Mouse (Mus musculus): Measurements from ENCODE around the gene Gap43. TPM values are rescaled to one million over a fixed set of nuclear protein-coding genes. Genes with fewer than 3 reads are reported as not detected.

Gap43 gene
- polyA plus RNA-seq, 1 experiment: not detected

GRCm38 (mm10) chr16:42338987-42339386 lies 1.5 kb downstream of the Gap43 start:
- H3K4me1 ChIP-seq (ENCODE audit: control insufficient read depth, insufficient read depth, low read length): no peaks in the 10 kb centered on the region
- TF ChIP-seq CTCF (IDR thresholded peaks at IDR 0.05; ENCODE audit: low read depth, low read length) (no peak), POLR2A (IDR thresholded peaks at IDR 0.05; ENCODE audit: borderline replicate concordance, low read depth, low read length) (no peak)
- H3K4me3 ChIP-seq (ENCODE audit: insufficient read depth, low read length): no peak overlapping the region
- no peak overlapping the region for H3K27ac ChIP-seq (ENCODE audit: insufficient read depth, low read depth, low read length)

- H3K4me1 ChIP-seq (ENCODE audit: control insufficient read depth, insufficient read depth, low read length): no peaks in the 10 kb centered on the region
- H3K27ac ChIP-seq (ENCODE audit: insufficient read depth, low read depth, low read length): no peak overlapping the region
- TF ChIP-seq POLR2A (IDR thresholded peaks at IDR 0.05; ENCODE audit: borderline replicate concordance, low read depth, low read length) (no peak), CTCF (IDR thresholded peaks at IDR 0.05; ENCODE audit: low read depth, low read length) (no peak)
- no peak overlapping the region for H3K4me3 ChIP-seq (ENCODE audit: insufficient read depth, low read length)
Measured at GRCm38 (mm10) chr16:42338342-42338741, 2.1 kb downstream of the Gap43 start.

- no peak overlapping the region for H3K4me3 ChIP-seq (ENCODE audit: insufficient read depth, low read length)
- TF ChIP-seq POLR2A (IDR thresholded peaks at IDR 0.05; ENCODE audit: borderline replicate concordance, low read depth, low read length) (no peak), CTCF (IDR thresholded peaks at IDR 0.05; ENCODE audit: low read depth, low read length) (no peak)
- no peak overlapping the region for H3K27ac ChIP-seq (ENCODE audit: insufficient read depth, low read depth, low read length)
- no peaks in the 10 kb centered on the region for H3K4me1 ChIP-seq (ENCODE audit: control insufficient read depth, insufficient read depth, low read length)
Measured at GRCm38 (mm10) chr16:42337663-42338062, 2.8 kb downstream of the Gap43 start.

GRCm38 (mm10) chr16:42336610-42337009 lies 3.8 kb downstream of the Gap43 start:
- Histone ChIP-seq H3K4me1 (ENCODE audit: control insufficient read depth, insufficient read depth, low read length) (no peaks in the 10 kb centered on the region), H3K4me3 (ENCODE audit: insufficient read depth, low read length) (no peak overlapping the region), H3K27ac (ENCODE audit: insufficient read depth, low read depth, low read length) (no peak overlapping the region)
- no peak for TF ChIP-seq POLR2A (IDR thresholded peaks at IDR 0.05; ENCODE audit: borderline replicate concordance, low read depth, low read length)
- TF ChIP-seq CTCF (IDR thresholded peaks at IDR 0.05; ENCODE audit: low read depth, low read length): no peak

- TF ChIP-seq POLR2A (IDR thresholded peaks at IDR 0.05; ENCODE audit: borderline replicate concordance, low read depth, low read length): no peak
- no peak for TF ChIP-seq CTCF (IDR thresholded peaks at IDR 0.05; ENCODE audit: low read depth, low read length)
- H3K4me1 ChIP-seq (ENCODE audit: control insufficient read depth, insufficient read depth, low read length): no peaks in the 10 kb centered on the region
- no peak overlapping the region for H3K4me3 ChIP-seq (ENCODE audit: insufficient read depth, low read length)
- H3K27ac ChIP-seq (ENCODE audit: insufficient read depth, low read depth, low read length): no peak overlapping the region
Measured at GRCm38 (mm10) chr16:42332321-42332720, 8.1 kb downstream of the Gap43 start.

GRCm38 (mm10) chr16:42326191-42326590 lies 14.3 kb downstream of the Gap43 start:
- Histone ChIP-seq H3K27ac (ENCODE audit: insufficient read depth, low read depth, low read length) (no peak overlapping the region), H3K4me1 (ENCODE audit: control insufficient read depth, insufficient read depth, low read length) (no peaks in the 10 kb centered on the region), H3K4me3 (ENCODE audit: insufficient read depth, low read length) (no peak overlapping the region)
- TF ChIP-seq POLR2A (IDR thresholded peaks at IDR 0.05; ENCODE audit: borderline replicate concordance, low read depth, low read length): no peak

GRCm38 (mm10) chr16:42325536-42325935 lies 14.9 kb downstream of the Gap43 start:
- no peak overlapping the region for H3K4me3 ChIP-seq (ENCODE audit: insufficient read depth, low read length)
- TF ChIP-seq CTCF (IDR thresholded peaks at IDR 0.05; ENCODE audit: low read depth, low read length) (no peak), POLR2A (IDR thresholded peaks at IDR 0.05; ENCODE audit: borderline replicate concordance, low read depth, low read length) (no peak)
- H3K27ac ChIP-seq (ENCODE audit: insufficient read depth, low read depth, low read length): no peak overlapping the region
- H3K4me1 ChIP-seq (ENCODE audit: control insufficient read depth, insufficient read depth, low read length): no peaks in the 10 kb centered on the region

- no peaks in the 10 kb centered on the region for H3K4me1 ChIP-seq (ENCODE audit: control insufficient read depth, insufficient read depth, low read length)
- H3K4me3 ChIP-seq (ENCODE audit: insufficient read depth, low read length): no peak overlapping the region
- TF ChIP-seq CTCF (IDR thresholded peaks at IDR 0.05; ENCODE audit: low read depth, low read length) (no peak), POLR2A (IDR thresholded peaks at IDR 0.05; ENCODE audit: borderline replicate concordance, low read depth, low read length) (no peak)
- no peak overlapping the region for H3K27ac ChIP-seq (ENCODE audit: insufficient read depth, low read depth, low read length)
Measured at GRCm38 (mm10) chr16:42319831-42320230, 20.6 kb downstream of the Gap43 start.

GRCm38 (mm10) chr16:42319365-42319764 lies 21.1 kb downstream of the Gap43 start:
- no peak overlapping the region for H3K27ac ChIP-seq (ENCODE audit: insufficient read depth, low read depth, low read length)
- H3K4me1 ChIP-seq (ENCODE audit: control insufficient read depth, insufficient read depth, low read length): no peaks in the 10 kb centered on the region
- TF ChIP-seq CTCF (IDR thresholded peaks at IDR 0.05; ENCODE audit: low read depth, low read length): no peak
- TF ChIP-seq POLR2A (IDR thresholded peaks at IDR 0.05; ENCODE audit: borderline replicate concordance, low read depth, low read length): no peak
- H3K4me3 ChIP-seq (ENCODE audit: insufficient read depth, low read length): no peak overlapping the region

GRCm38 (mm10) chr16:42312125-42312524 lies 28.3 kb downstream of the Gap43 start:
- Histone ChIP-seq H3K27ac (ENCODE audit: insufficient read depth, low read depth, low read length) (no peak overlapping the region), H3K4me1 (ENCODE audit: control insufficient read depth, insufficient read depth, low read length) (no peaks in the 10 kb centered on the region), H3K4me3 (ENCODE audit: insufficient read depth, low read length) (no peak overlapping the region)
- TF ChIP-seq CTCF (IDR thresholded peaks at IDR 0.05; ENCODE audit: low read depth, low read length) (no peak), POLR2A (IDR thresholded peaks at IDR 0.05; ENCODE audit: borderline replicate concordance, low read depth, low read length) (no peak)

- H3K27ac ChIP-seq (ENCODE audit: insufficient read depth, low read depth, low read length): no peak overlapping the region
Measured at GRCm38 (mm10) chr16:42308761-42309160, 31.7 kb downstream of the Gap43 start.

More at GRCm38 (mm10) chr16:42308761-42309160, 31.7 kb downstream of the Gap43 start:
- Histone ChIP-seq H3K4me3 (ENCODE audit: insufficient read depth, low read length) (no peak overlapping the region), H3K4me1 (ENCODE audit: control insufficient read depth, insufficient read depth, low read length) (no peaks in the 10 kb centered on the region)
- TF ChIP-seq POLR2A (IDR thresholded peaks at IDR 0.05; ENCODE audit: borderline replicate concordance, low read depth, low read length) (no peak), CTCF (IDR thresholded peaks at IDR 0.05; ENCODE audit: low read depth, low read length) (no peak)

Data from bone marrow macrophage, adult 2 months (primary cell).